Mouse (Mus musculus) limb, embryonic 13.5 days (tissue): ENCODE measurements around the gene Zmym5. TPM values are rescaled to one million over a fixed set of nuclear protein-coding genes. Genes with fewer than 3 reads are reported as not detected.
"Not testable (repeated sequence)": the region's sequence is repeated elsewhere in the genome, so short reads cannot be mapped to it uniquely, and the experiment has no call there.

Experiments
- ATAC-seq: fragments of 200-750 bp; cut with Nextera tagmentation; 2 replicates; pipeline ENCODE4 v1.8.0; 2017; ENCODE audit warnings: low read depth, moderate number of reproducible peaks, moderate TSS enrichment; ENCODE audit not compliant: low FRiP score
- H3K27ac ChIP-seq: fragments of 300-500 bp; sonication (generic); 2 replicates; pipeline ENCODE4 v1.5.1; 2015; ENCODE audit warnings: inconsistent platforms, mild to moderate bottlenecking, moderate library complexity
- H3K27me3 ChIP-seq: fragments of 300-500 bp; sonication (generic); 2 replicates; pipeline ENCODE4 v1.6.1; 2015; ENCODE audit warnings: mild to moderate bottlenecking, inconsistent platforms
- H3K36me3 ChIP-seq: fragments of 300-500 bp; sonication (generic); 2 replicates; pipeline ENCODE4 v1.6.1; 2015; ENCODE audit warnings: inconsistent platforms, mild to moderate bottlenecking, moderate library complexity
- H3K4me1 ChIP-seq: fragments of 300-500 bp; sonication (generic); 2 replicates; pipeline ENCODE4 v1.6.1; 2015; ENCODE audit warnings: inconsistent platforms
- H3K4me2 ChIP-seq: fragments of 300-500 bp; sonication (generic); replicated peaks from 2 replicates; pipeline ENCODE4 v1.6.1; 2015; ENCODE audit warnings: inconsistent platforms, mild to moderate bottlenecking, moderate library complexity
- H3K4me3 ChIP-seq: fragments of 300-500 bp; sonication (generic); 2 replicates; pipeline ENCODE4 v1.5.1; 2015; ENCODE audit warnings: moderate library complexity, mild to moderate bottlenecking, inconsistent platforms
- H3K9ac ChIP-seq: fragments of 300-500 bp; sonication (generic); 2 replicates; pipeline ENCODE4 v1.6.1; 2015; ENCODE audit warnings: mild to moderate bottlenecking, inconsistent platforms
- H3K9me3 ChIP-seq: fragments of 300-500 bp; sonication (generic); 2 replicates; pipeline ENCODE4 v1.6.1; 2016; ENCODE audit warnings: inconsistent platforms
- WGBS: fragments of 180-500 bp; shearing (Covaris S2); methylation state at CpG from one replicate; pipeline ENCODE4 v1.1.7; 2015; 5-methylcytosine and 5-hydroxymethylcytosine counted together
- polyA plus RNA-seq: library from polyadenylated mRNA; unstranded; fragments of >200 nt; fragmentation: Nextera tagmentation; extraction: Ambion mirVana; gene quantifications from 2 replicates; pipeline ENCODE4 v1.2.1, GENCODE M21; 2015

Gene Zmym5
- 31.5 and 34.2 TPM in 2 replicates for polyA plus RNA-seq

- H3K9ac ChIP-seq = peak within 1 kb of the TSS; percentile 89
- not testable (repeated sequence) for H3K9me3 ChIP-seq, H3K27me3 ChIP-seq
- peaks cover 18% of the 10 kb centered on the region; the same call in 1 of the 2 replicates for H3K36me3 ChIP-seq
- H3K27ac ChIP-seq = peak within 1 kb of the TSS; percentile 94
- under 1% methylated on average over 36 of the region's 72 CpGs for WGBS
- peaks cover 25% of the 10 kb centered on the region for H3K4me1 ChIP-seq
- ATAC-seq = peak; percentile 97
- H3K4me2 ChIP-seq = peak within 1 kb of the TSS; percentile 72
- H3K4me3 ChIP-seq = peak within 1 kb of the TSS; percentile 67
Observed at GRCm38 (mm10) chr14:56811701-56812339, at the start of gene Zmym5. TSS of gene Zmym5 (minus strand) at chr14:56811716.

- 0 out of 2 replicates have a peak, but pooled peaks cover 3% of the 10 kb centered on the region for H3K36me3 ChIP-seq
- no peak for ATAC-seq
- no peaks in the 10 kb centered on the region for H3K27me3 ChIP-seq
- H3K4me1 ChIP-seq = no peaks in the 10 kb centered on the region
- H3K9ac ChIP-seq = no peak overlapping the region
- WGBS = 65% methylated on average over 2 of the region's 2 CpGs
- no peak overlapping the region for H3K27ac ChIP-seq
- H3K4me3 ChIP-seq = no peak overlapping the region
- no peak overlapping the region for H3K4me2 ChIP-seq
- peaks cover 17% of the 10 kb centered on the region for H3K9me3 ChIP-seq
Observed at GRCm38 (mm10) chr14:56849681-56850080, 38.2 kb upstream of the Zmym5 start.

- Histone ChIP-seq H3K4me1 (no peaks in the 10 kb centered on the region), H3K9ac (no peak overlapping the region), H3K4me3 (no peak overlapping the region), H3K4me2 (no peak overlapping the region), H3K9me3 (peaks cover 5% of the 10 kb centered on the region), H3K27me3 (no peaks in the 10 kb centered on the region), H3K27ac (no peak overlapping the region), H3K36me3 (no peaks in the 10 kb centered on the region)
- WGBS = 64% methylated on average over 2 of the region's 2 CpGs
- ATAC-seq = no peak
Observed at GRCm38 (mm10) chr14:56848322-56848721, 36.8 kb upstream of the Zmym5 start.

- H3K4me1 ChIP-seq = no peaks in the 10 kb centered on the region
- no peaks in the 10 kb centered on the region for H3K9me3 ChIP-seq
- H3K4me2 ChIP-seq = no peak overlapping the region
- 5% methylated on average over 2 of the region's 2 CpGs for WGBS
- ATAC-seq = no peak
- no peak overlapping the region for H3K4me3 ChIP-seq
- H3K36me3 ChIP-seq = no peaks in the 10 kb centered on the region
- H3K27me3 ChIP-seq = no peaks in the 10 kb centered on the region
- no peak overlapping the region for H3K27ac ChIP-seq
- no peak overlapping the region for H3K9ac ChIP-seq
Observed at GRCm38 (mm10) chr14:56844507-56844906, 33.0 kb upstream of the Zmym5 start.

- no peak for ATAC-seq
- no peaks in the 10 kb centered on the region for H3K9me3 ChIP-seq
- H3K27ac ChIP-seq = no peak overlapping the region
- H3K4me1 ChIP-seq = no peaks in the 10 kb centered on the region
- no peak overlapping the region for H3K9ac ChIP-seq
- H3K36me3 ChIP-seq = no peaks in the 10 kb centered on the region
- H3K4me3 ChIP-seq = no peak overlapping the region
- 29% methylated on average over 4 of the region's 4 CpGs for WGBS
- H3K27me3 ChIP-seq = no peaks in the 10 kb centered on the region
- no peak overlapping the region for H3K4me2 ChIP-seq
Observed at GRCm38 (mm10) chr14:56844033-56844432, 32.5 kb upstream of the Zmym5 start.

- ATAC-seq, H3K9ac ChIP-seq, H3K27me3 ChIP-seq, H3K4me3 ChIP-seq, H3K27ac ChIP-seq, H3K4me2 ChIP-seq, H3K9me3 ChIP-seq, H3K36me3 ChIP-seq: not testable (repeated sequence)
- H3K4me1 ChIP-seq = peaks cover 13% of the 10 kb centered on the region
- 87% methylated on average over 5 of the region's 5 CpGs for WGBS
Observed at GRCm38 (mm10) chr14:56834576-56834975, 23.1 kb upstream of the Zmym5 start.

- H3K9ac ChIP-seq, H3K36me3 ChIP-seq, H3K27me3 ChIP-seq, ATAC-seq, H3K9me3 ChIP-seq, H3K4me3 ChIP-seq: not testable (repeated sequence)
- Histone ChIP-seq H3K4me1 (peaks cover 13% of the 10 kb centered on the region), H3K4me2 (peak overlapping the region; percentile 17; the same call in 1 of the 2 replicates), H3K27ac (peak overlapping the region; percentile 44; the same call in 1 of the 2 replicates)
- 46% methylated on average over 10 of the region's 10 CpGs for WGBS
Observed at GRCm38 (mm10) chr14:56833211-56833610, 21.7 kb upstream of the Zmym5 start.

GRCm38 (mm10) chr14:56832563-56833113 lies 21.1 kb upstream of the Zmym5 start:
- no peak for ATAC-seq
- WGBS = 13% methylated on average over 1 of the region's 1 CpGs
- H3K27ac ChIP-seq = peak overlapping the region; percentile 44

GRCm38 (mm10) chr14:56832147-56832546 lies 20.6 kb upstream of the Zmym5 start:
- Histone ChIP-seq H3K36me3 (no peaks in the 10 kb centered on the region), H3K9me3 (no peaks in the 10 kb centered on the region), H3K4me2 (no peak overlapping the region), H3K27me3 (no peaks in the 10 kb centered on the region), H3K9ac (no peak overlapping the region), H3K27ac (no peak overlapping the region), H3K4me3 (no peak overlapping the region), H3K4me1 (peaks cover 13% of the 10 kb centered on the region)
- 69% methylated on average over 3 of the region's 3 CpGs for WGBS
- ATAC-seq = no peak

More at GRCm38 (mm10) chr14:56832563-56833113, 21.1 kb upstream of the Zmym5 start:
- Histone ChIP-seq H3K27me3 (no peaks in the 10 kb centered on the region), H3K4me2 (0 out of 2 replicates have a peak overlapping the region, but pooled peaks have one; percentile 17), H3K9me3 (no peaks in the 10 kb centered on the region), H3K4me1 (peaks cover 13% of the 10 kb centered on the region), H3K9ac (no peak overlapping the region), H3K4me3 (no peak overlapping the region), H3K36me3 (no peaks in the 10 kb centered on the region)

GRCm38 (mm10) chr14:56830491-56831045 lies 19.1 kb upstream of the Zmym5 start:
- H3K9ac ChIP-seq = no peak overlapping the region
- no peaks in the 10 kb centered on the region for H3K27me3 ChIP-seq
- no peaks in the 10 kb centered on the region for H3K36me3 ChIP-seq
- no peak overlapping the region for H3K4me3 ChIP-seq
- no peak overlapping the region for H3K4me2 ChIP-seq
- H3K9me3 ChIP-seq = no peaks in the 10 kb centered on the region
- no peak overlapping the region for H3K27ac ChIP-seq
- H3K4me1 ChIP-seq = peaks cover 13% of the 10 kb centered on the region
- ATAC-seq = no peak

- ATAC-seq = no peak
- no peaks in the 10 kb centered on the region for H3K9me3 ChIP-seq
- no peak overlapping the region for H3K4me2 ChIP-seq
- no peaks in the 10 kb centered on the region for H3K27me3 ChIP-seq
- H3K36me3 ChIP-seq = no peaks in the 10 kb centered on the region
- no peak overlapping the region for H3K27ac ChIP-seq
- H3K4me3 ChIP-seq = no peak overlapping the region
- H3K9ac ChIP-seq = no peak overlapping the region
- H3K4me1 ChIP-seq = no peaks in the 10 kb centered on the region
Observed at GRCm38 (mm10) chr14:56824562-56824961, 13.0 kb upstream of the Zmym5 start.

GRCm38 (mm10) chr14:56817616-56818015 lies 6.1 kb upstream of the Zmym5 start:
- Histone ChIP-seq H3K4me3 (no peak overlapping the region), H3K4me2 (no peak overlapping the region), H3K9me3 (no peaks in the 10 kb centered on the region), H3K36me3 (no peaks in the 10 kb centered on the region), H3K4me1 (peaks cover 7% of the 10 kb centered on the region), H3K9ac (no peak overlapping the region), H3K27ac (0 out of 2 replicates have a peak overlapping the region, but pooled peaks have one; percentile 22), H3K27me3 (no peaks in the 10 kb centered on the region)
- no peak for ATAC-seq
- 15% methylated on average over 9 of the region's 11 CpGs for WGBS
